Mouse (Mus musculus) adrenal gland, adult (tissue): ENCODE measurements at regions not wholly inside any gene's neighbourhood (a gene's known extent, or its start where the extent isn't known, plus 50 kb on each side); places are given as distances from the start of the nearest gene placed in this dataset.
A peak's percentile ranks its signal among the peaks of the same experiment; 100 is the strongest.

Experiments
- DNase-seq, 2 experiments: peaks; one replicate each; pipeline ENCODE4 v3.0.0; 2022 to 2023; ENCODE audit warnings: low spot score in 1 of 2; ENCODE audit not compliant: inconsistent age in 2 of 2

- DNase-seq = no peak
Observed at GRCm38 (mm10) chr6:39283761-39284415, 77.3 kb upstream of the Kdm7a start.

- peak in 1 of 2 experiments; percentile 64 for DNase-seq
Observed at GRCm38 (mm10) chr6:39278317-39278716, 71.7 kb upstream of the Kdm7a start.

- peak in 1 of 2 experiments; percentile 64 for DNase-seq
Observed at GRCm38 (mm10) chr6:39274774-39275502, 68.3 kb upstream of the Kdm7a start.

GRCm38 (mm10) chr6:39273427-39273826, 66.8 kb upstream of the Kdm7a start:
- DNase-seq = no peak

GRCm38 (mm10) chr6:39270457-39270856, 63.9 kb upstream of the Kdm7a start:
- no peak for DNase-seq

- no peak for DNase-seq
Observed at GRCm38 (mm10) chr6:39269706-39270105, 63.1 kb upstream of the Kdm7a start.

- no peak for DNase-seq
Observed at GRCm38 (mm10) chr6:39268647-39269428, 62.2 kb upstream of the Kdm7a start.

GRCm38 (mm10) chr6:39264722-39265121, 58.1 kb upstream of the Kdm7a start:
- peak; percentile 55 to 75 for DNase-seq

GRCm38 (mm10) chr6:39263615-39264014, 57.0 kb upstream of the Kdm7a start:
- DNase-seq = no peak

- DNase-seq = peak in 1 of 2 experiments; percentile 60
Observed at GRCm38 (mm10) chr6:39261951-39262350, 55.4 kb upstream of the Kdm7a start.

- DNase-seq = no peak
Observed at GRCm38 (mm10) chr6:39260480-39260879, 53.9 kb upstream of the Kdm7a start.

- DNase-seq = no peak
Observed at GRCm38 (mm10) chr6:39259129-39259528, 52.5 kb upstream of the Kdm7a start.

GRCm38 (mm10) chr6:39258656-39259055, 52.1 kb upstream of the Kdm7a start:
- DNase-seq = no peak

GRCm38 (mm10) chr6:39257667-39258395, 51.2 kb upstream of the Kdm7a start:
- peak in 1 of 2 experiments; percentile 48 for DNase-seq

GRCm38 (mm10) chr6:39257111-39257571, 50.6 kb upstream of the Kdm7a start:
- DNase-seq = peak; percentile 37 to 82

- peak in 1 of 2 experiments; percentile 56 for DNase-seq
Observed at GRCm38 (mm10) chr6:39256304-39257103, 49.9 kb upstream of the Kdm7a start.
